Mouse (Mus musculus) intestine, embryonic 15.5 days (tissue): ENCODE measurements around the gene Hmox2. TPM values are rescaled to one million over a fixed set of nuclear protein-coding genes. Genes with fewer than 3 reads are reported as not detected.

ENCODE experiments used
- ATAC-seq: fragments of 200-750 bp; cut with Nextera tagmentation; 2 replicates; pipeline ENCODE4 v1.8.0; 2017; ENCODE audit warnings: moderate TSS enrichment, moderate library complexity
- H3K27ac ChIP-seq: fragments of 300-500 bp; sonication (generic); 2 replicates; pipeline ENCODE4 v1.5.1; 2015; ENCODE audit warnings: mild to moderate bottlenecking, inconsistent platforms
- H3K27me3 ChIP-seq: fragments of 300-500 bp; sonication (generic); replicated peaks from 2 replicates; pipeline ENCODE4 v1.6.1; 2015; ENCODE audit warnings: inconsistent platforms
- H3K36me3 ChIP-seq: fragments of 300-500 bp; sonication (generic); 2 replicates; pipeline ENCODE4 v1.6.1; 2015; ENCODE audit warnings: inconsistent platforms
- H3K4me1 ChIP-seq: fragments of 300-500 bp; sonication (generic); replicated peaks from 2 replicates; pipeline ENCODE4 v1.6.1; 2015; ENCODE audit warnings: inconsistent platforms
- H3K4me2 ChIP-seq: fragments of 300-500 bp; sonication (generic); replicated peaks from 2 replicates; pipeline ENCODE4 v1.6.1; 2015; ENCODE audit warnings: mild to moderate bottlenecking, inconsistent platforms
- H3K4me3 ChIP-seq: fragments of 300-500 bp; sonication (generic); replicated peaks from 2 replicates; pipeline ENCODE4 v1.5.1; 2015; ENCODE audit warnings: inconsistent platforms
- H3K9ac ChIP-seq: fragments of 300-500 bp; sonication (generic); 2 replicates; pipeline ENCODE4 v1.6.1; 2015; ENCODE audit warnings: inconsistent platforms
- H3K9me3 ChIP-seq: fragments of 300-500 bp; sonication (generic); 2 replicates; pipeline ENCODE4 v1.6.1; 2016; ENCODE audit warnings: inconsistent platforms
- WGBS: fragments of 180-500 bp; shearing (Covaris S2); methylation state at CpG from one replicate; pipeline ENCODE4 v1.1.7; 2015; 5-methylcytosine and 5-hydroxymethylcytosine counted together
- polyA plus RNA-seq: library from polyadenylated mRNA; unstranded; fragments of >200 nt; fragmentation: Nextera tagmentation; extraction: Ambion mirVana; gene quantifications from 2 replicates; pipeline ENCODE4 v1.2.1, GENCODE M21; 2015

Gene Hmox2
- polyA plus RNA-seq, 1 experiment from 2014 or later = 90.4 TPM

GRCm38 (mm10) chr16:4702646-4703045, 23.5 kb upstream of the Hmox2 start:
- Histone ChIP-seq H3K9me3 (no peaks in the 10 kb centered on the region), H3K36me3 (peaks cover 53% of the 10 kb centered on the region), H3K4me1 (no peaks in the 10 kb centered on the region), H3K4me2 (no peak overlapping the region), H3K27me3 (no peaks in the 10 kb centered on the region), H3K4me3 (no peak overlapping the region), H3K27ac (no peak overlapping the region), H3K9ac (no peak overlapping the region)
- 33% methylated on average over 1 of the region's 1 CpGs for WGBS
- ATAC-seq = no peak

DNA sequence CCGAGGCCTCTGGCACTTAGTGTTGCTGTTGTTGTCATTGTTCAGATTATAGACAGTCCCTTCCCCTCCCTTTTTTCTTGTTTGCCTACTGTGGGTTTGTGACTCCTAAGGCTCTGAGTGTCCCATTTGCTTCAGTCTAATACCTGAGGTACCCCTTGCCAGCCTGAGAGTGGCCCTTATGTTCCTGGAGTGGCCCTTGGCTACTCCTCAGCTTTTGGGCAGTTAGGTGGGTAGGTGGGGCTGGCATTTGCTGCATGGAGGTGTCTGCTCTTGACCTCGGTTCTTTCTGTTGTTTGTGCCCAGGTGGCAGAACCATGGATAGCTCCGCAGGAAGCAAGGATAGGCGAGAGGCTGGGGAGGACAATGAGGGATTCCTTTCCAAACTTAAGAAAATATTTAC, 20.6 kb upstream of the Hmox2 start:
- H3K4me3 ChIP-seq = no peak overlapping the region
- ATAC-seq = no peak
- H3K9ac ChIP-seq = no peak overlapping the region
- no peak overlapping the region for H3K4me2 ChIP-seq
- H3K9me3 ChIP-seq = no peaks in the 10 kb centered on the region
- no peaks in the 10 kb centered on the region for H3K4me1 ChIP-seq
- 46% methylated on average over 4 of the region's 4 CpGs for WGBS
- H3K36me3 ChIP-seq = peaks cover 45% of the 10 kb centered on the region
- H3K27me3 ChIP-seq = no peaks in the 10 kb centered on the region
- no peak overlapping the region for H3K27ac ChIP-seq

GRCm38 (mm10) chr16:4711173-4711572, 15.0 kb upstream of the Hmox2 start:
- H3K27me3 ChIP-seq = no peaks in the 10 kb centered on the region
- no peaks in the 10 kb centered on the region for H3K9me3 ChIP-seq
- no peak overlapping the region for H3K9ac ChIP-seq
- no peak overlapping the region for H3K27ac ChIP-seq
- H3K36me3 ChIP-seq = peaks cover 34% of the 10 kb centered on the region
- H3K4me3 ChIP-seq = no peak overlapping the region
- no peak for ATAC-seq
- no peaks in the 10 kb centered on the region for H3K4me1 ChIP-seq
- WGBS = 89% methylated on average over 4 of the region's 4 CpGs
- no peak overlapping the region for H3K4me2 ChIP-seq

DNA sequence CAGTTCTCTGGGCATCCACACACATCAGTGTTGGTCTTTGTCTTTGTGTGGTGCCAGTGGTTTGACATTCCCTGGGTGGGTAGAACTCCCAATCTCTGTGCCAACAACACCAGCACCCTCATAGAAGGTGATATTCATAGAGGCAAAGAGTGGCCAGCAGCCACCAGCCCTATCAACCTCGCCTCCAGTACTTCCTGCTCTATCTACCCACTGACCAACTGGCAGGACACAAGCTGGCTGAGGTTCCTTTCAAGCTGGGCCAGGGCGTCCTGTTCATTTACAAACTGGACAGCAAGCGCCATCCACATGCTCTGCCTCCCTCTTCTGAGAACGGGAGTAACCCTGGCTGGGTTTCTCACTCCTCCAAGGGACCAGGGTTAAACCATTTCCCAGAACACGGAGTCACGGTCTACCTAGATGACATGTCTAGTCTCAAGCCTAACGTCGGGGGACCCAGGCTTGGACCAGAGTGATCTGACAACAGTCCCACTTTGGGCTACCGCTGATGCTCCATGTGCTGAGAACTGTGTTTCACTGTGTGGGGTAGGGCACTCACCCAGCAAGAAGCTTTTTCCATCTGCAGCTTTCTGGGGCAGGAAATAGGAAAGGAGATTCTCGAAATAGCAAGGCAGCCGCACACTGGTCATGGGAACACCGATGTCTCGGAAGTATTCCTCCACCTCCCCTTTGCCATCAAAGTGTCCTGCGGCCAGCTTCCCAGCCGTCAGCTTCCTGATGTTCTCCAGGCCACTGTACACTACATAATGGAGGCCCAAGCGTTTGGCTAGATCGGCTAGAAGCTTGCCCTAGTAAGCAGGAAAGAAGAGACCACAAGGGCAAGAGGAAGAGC, 12.1 kb upstream of the Hmox2 start:
- no peak overlapping the region for H3K27ac ChIP-seq
- WGBS = 85% methylated on average over 17 of the region's 17 CpGs
- H3K9ac ChIP-seq = no peak overlapping the region
- H3K4me2 ChIP-seq = no peak overlapping the region
- H3K4me1 ChIP-seq = no peaks in the 10 kb centered on the region
- H3K27me3 ChIP-seq = no peaks in the 10 kb centered on the region
- ATAC-seq = no peak
- peaks cover 19% of the 10 kb centered on the region for H3K36me3 ChIP-seq
- no peak overlapping the region for H3K4me3 ChIP-seq
- no peaks in the 10 kb centered on the region for H3K9me3 ChIP-seq

DNA sequence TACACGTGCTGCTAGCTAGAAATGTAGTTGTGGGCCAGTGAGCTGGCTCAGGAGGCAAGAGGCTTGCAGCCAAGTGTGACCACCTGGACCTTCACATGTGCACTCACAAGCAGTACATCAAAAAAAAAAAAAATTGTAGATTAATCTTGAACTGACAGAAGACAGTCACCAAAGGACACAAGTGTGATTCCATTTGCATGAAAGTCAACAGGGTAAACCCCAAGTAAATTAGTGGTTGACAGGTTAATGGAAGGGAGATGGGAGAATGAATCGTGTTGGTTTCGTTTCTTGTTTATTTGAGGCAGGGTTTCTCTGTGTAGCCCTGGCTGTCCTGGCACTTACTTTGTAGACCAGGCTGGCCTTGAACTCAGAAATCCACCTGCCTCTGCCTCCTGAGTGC, 8.3 kb upstream of the Hmox2 start:
- Histone ChIP-seq H3K4me1 (no peaks in the 10 kb centered on the region), H3K36me3 (peaks cover 7% of the 10 kb centered on the region), H3K4me3 (peak overlapping the region; percentile 68), H3K9me3 (no peaks in the 10 kb centered on the region), H3K27ac (no peak overlapping the region), H3K27me3 (no peaks in the 10 kb centered on the region), H3K4me2 (peak overlapping the region; percentile 90), H3K9ac (no peak overlapping the region)
- no peak for ATAC-seq
- 39% methylated on average over 3 of the region's 3 CpGs for WGBS

- ATAC-seq = peak; percentile 93
- no peaks in the 10 kb centered on the region for H3K27me3 ChIP-seq
- H3K27ac ChIP-seq = peak within 1 kb of the TSS; percentile 72
- peak within 1 kb of the TSS; percentile 68 for H3K4me3 ChIP-seq
- peak within 1 kb of the TSS; percentile 78 for H3K9ac ChIP-seq
- no peaks in the 10 kb centered on the region for H3K9me3 ChIP-seq
- H3K4me1 ChIP-seq = no peaks in the 10 kb centered on the region
- peak within 1 kb of the TSS; percentile 90 for H3K4me2 ChIP-seq
- 9% methylated on average over 33 of the region's 33 CpGs for WGBS
- H3K36me3 ChIP-seq = peaks cover 4% of the 10 kb centered on the region; the same call in 1 of the 2 replicates
Observed at GRCm38 (mm10) chr16:4718753-4719518, 7.2 kb upstream of the Hmox2 start, which contains the start of gene Nmral1. TSS of gene Nmral1 (minus strand) at chr16:4719356.

- 59% methylated on average over 7 of the region's 7 CpGs for WGBS
- Histone ChIP-seq H3K9ac (no peak overlapping the region), H3K27ac (no peak overlapping the region), H3K36me3 (no peaks in the 10 kb centered on the region), H3K27me3 (no peaks in the 10 kb centered on the region), H3K9me3 (no peaks in the 10 kb centered on the region), H3K4me1 (0 out of 2 replicates have a peak, but pooled peaks cover 3% of the 10 kb centered on the region), H3K4me3 (no peak overlapping the region), H3K4me2 (no peak overlapping the region)
- no peak for ATAC-seq
Observed at GRCm38 (mm10) chr16:4722128-4722914, 3.8 kb upstream of the Hmox2 start.

GRCm38 (mm10) chr16:4722915-4723209, 3.3 kb upstream of the Hmox2 start:
- Histone ChIP-seq H3K27me3 (no peaks in the 10 kb centered on the region), H3K4me1 (peaks cover 5% of the 10 kb centered on the region; the same call in 1 of the 2 replicates), H3K27ac (no peak overlapping the region), H3K4me3 (no peak overlapping the region), H3K9ac (no peak overlapping the region), H3K36me3 (no peaks in the 10 kb centered on the region), H3K4me2 (no peak overlapping the region), H3K9me3 (no peaks in the 10 kb centered on the region)
- WGBS = 72% methylated on average over 3 of the region's 3 CpGs
- ATAC-seq = no peak

GRCm38 (mm10) chr16:4725266-4725665, 895 bp upstream of the Hmox2 start:
- Histone ChIP-seq H3K27me3 (no peaks in the 10 kb centered on the region), H3K4me2 (no peak overlapping the region)
- 67% methylated on average over 4 of the region's 4 CpGs for WGBS

GRCm38 (mm10) chr16:4726528-4727128, 467 bp downstream of the Hmox2 start:
- Histone ChIP-seq H3K4me3 (peak overlapping the region; percentile 94), H3K4me1 (peaks cover 5% of the 10 kb centered on the region; the same call in 1 of the 2 replicates), H3K9ac (peak overlapping the region; percentile 93), H3K27ac (peak overlapping the region; percentile 88), H3K9me3 (no peaks in the 10 kb centered on the region), H3K27me3 (no peaks in the 10 kb centered on the region), H3K4me2 (peak overlapping the region; percentile 77), H3K36me3 (no peaks in the 10 kb centered on the region)
- under 1% methylated on average over 40 of the region's 40 CpGs for WGBS
- peak; percentile 87 for ATAC-seq

More at GRCm38 (mm10) chr16:4725266-4725665, 895 bp upstream of the Hmox2 start:
- Histone ChIP-seq H3K4me3 (no peak overlapping the region), H3K9ac (no peak overlapping the region), H3K27ac (no peak overlapping the region), H3K9me3 (no peaks in the 10 kb centered on the region), H3K36me3 (no peaks in the 10 kb centered on the region), H3K4me1 (peaks cover 5% of the 10 kb centered on the region; the same call in 1 of the 2 replicates)
- ATAC-seq = no peak

DNA sequence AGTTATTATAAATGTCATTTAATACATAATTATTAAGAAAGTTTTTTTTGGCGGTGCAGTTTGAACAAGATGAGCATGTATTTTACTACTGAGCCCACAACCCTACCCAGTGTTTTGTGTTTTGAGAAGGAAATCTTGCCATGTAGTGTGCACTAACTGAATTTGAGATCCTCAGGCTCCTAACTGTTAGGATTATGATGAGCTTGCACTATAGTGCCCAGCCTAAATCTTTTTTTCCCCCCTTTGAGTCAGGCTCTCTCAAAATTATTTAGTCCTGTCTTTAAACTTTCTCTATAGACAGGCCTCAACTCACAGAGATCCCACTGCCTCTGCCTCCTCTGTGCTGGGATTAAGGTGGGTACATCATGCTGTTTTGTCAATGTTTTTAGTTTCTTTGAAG, 1.4 kb downstream of the Hmox2 start:
- H3K27ac ChIP-seq = no peak overlapping the region
- no peak for ATAC-seq
- H3K4me2 ChIP-seq = peak overlapping the region; percentile 77
- H3K9me3 ChIP-seq = no peaks in the 10 kb centered on the region
- no peak overlapping the region for H3K9ac ChIP-seq
- peaks cover 5% of the 10 kb centered on the region; the same call in 1 of the 2 replicates for H3K4me1 ChIP-seq
- WGBS = 90% methylated on average over 1 of the region's 1 CpGs
- no peak overlapping the region for H3K4me3 ChIP-seq
- no peaks in the 10 kb centered on the region for H3K36me3 ChIP-seq
- no peaks in the 10 kb centered on the region for H3K27me3 ChIP-seq
